Mouse (Mus musculus) layer of hippocampus, postnatal 10 days (tissue): ENCODE measurements around the gene Sstr5. TPM values are rescaled to one million over a fixed set of nuclear protein-coding genes. Genes with fewer than 3 reads are reported as not detected.
A peak's percentile ranks its signal among the peaks of the same experiment; 100 is the strongest.

ENCODE experiments used
- DNase-seq, 2 experiments: peaks; one replicate each; pipeline ENCODE4 v3.0.0; 2021; ENCODE audit warnings: low spot score in 2 of 2
- total RNA-seq, 2 experiments: library from RNA; stranded (reverse); gene quantifications; 2 replicates each; pipeline ENCODE4 v1.2.3; 2021

Sstr5 gene
- total RNA-seq, 2 experiments from 2014 or later: 0.18 to 0.38 TPM

- peak; percentile 57 to 70 for DNase-seq
These were observed 22.6 kb downstream of the Sstr5 start for GRCm38 (mm10) chr17:25474330-25475077.

GRCm38 (mm10) chr17:25472044-25472443 lies 25.0 kb downstream of the Sstr5 start:
- DNase-seq: no peak

GRCm38 (mm10) chr17:25471418-25471817 lies 25.7 kb downstream of the Sstr5 start:
- peak; percentile 47 to 50 for DNase-seq

GRCm38 (mm10) chr17:25469798-25470197 lies 27.3 kb downstream of the Sstr5 start:
- peak; percentile 81 to 83 for DNase-seq

GRCm38 (mm10) chr17:25468301-25468700 lies 28.8 kb downstream of the Sstr5 start:
- DNase-seq: no peak

- no peak for DNase-seq
These were observed 29.3 kb downstream of the Sstr5 start for GRCm38 (mm10) chr17:25467781-25468180.

- DNase-seq: no peak
These were observed 30.8 kb downstream of the Sstr5 start for GRCm38 (mm10) chr17:25466257-25466656.

- no peak for DNase-seq
These were observed 33.0 kb downstream of the Sstr5 start for GRCm38 (mm10) chr17:25464091-25464490.

GRCm38 (mm10) chr17:25463326-25463945 lies 33.7 kb downstream of the Sstr5 start:
- no peak for DNase-seq

- DNase-seq: peak in 1 of 2 experiments; percentile 35
These were observed 34.7 kb downstream of the Sstr5 start for GRCm38 (mm10) chr17:25462236-25462875.

GRCm38 (mm10) chr17:25456540-25456939 lies 40.5 kb downstream of the Sstr5 start:
- DNase-seq: peak; percentile 58 to 74

GRCm38 (mm10) chr17:25454272-25454671 lies 42.8 kb downstream of the Sstr5 start, which contains the start of gene Tekt4:
TSS of gene Tekt4 (plus strand) at chr17:25454615.
- peak in 1 of 2 experiments; percentile 45 for DNase-seq

GRCm38 (mm10) chr17:25452246-25452965 lies 44.7 kb downstream of the Sstr5 start:
- DNase-seq: no peak

- DNase-seq: no peak
These were observed 46.8 kb downstream of the Sstr5 start for GRCm38 (mm10) chr17:25450329-25450728.

GRCm38 (mm10) chr17:25447865-25448264 lies 49.2 kb downstream of the Sstr5 start:
- DNase-seq: no peak

GRCm38 (mm10) chr17:25445841-25446240 lies 51.2 kb downstream of the Sstr5 start:
- no peak for DNase-seq

- DNase-seq: no peak
These were observed 52.0 kb downstream of the Sstr5 start for GRCm38 (mm10) chr17:25445074-25445473.

GRCm38 (mm10) chr17:25442889-25443288 lies 54.2 kb downstream of the Sstr5 start:
- DNase-seq: no peak

GRCm38 (mm10) chr17:25441417-25441816 lies 55.7 kb downstream of the Sstr5 start:
- no peak for DNase-seq
